Comparison of ENCODE assay signal across 8 mouse cellular contexts in the genomic region with DNA sequence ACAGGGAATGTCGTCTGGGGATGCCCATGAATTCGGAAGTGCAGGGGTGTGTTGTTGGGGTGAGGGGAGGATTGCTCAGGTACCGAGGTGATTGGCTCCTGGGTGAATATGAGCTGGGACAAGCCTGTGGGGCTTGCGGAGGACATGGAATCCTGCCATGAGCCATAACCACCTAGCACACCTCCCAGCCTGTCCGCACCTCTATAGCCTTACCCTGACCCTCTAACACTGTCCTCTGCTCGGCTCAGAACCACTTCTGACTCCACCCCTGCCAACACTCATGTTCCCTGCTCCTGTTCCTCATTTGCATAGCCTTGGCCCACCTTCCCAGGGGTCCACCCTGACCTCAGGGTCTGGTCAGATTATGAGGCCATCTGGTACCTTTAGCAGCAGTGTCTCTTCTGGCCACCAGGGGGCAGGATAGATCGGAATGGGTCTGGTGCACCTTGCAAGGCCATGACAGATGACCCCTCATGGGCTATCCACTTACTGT. TPM values are rescaled to one million over a fixed set of nuclear protein-coding genes. Genes with fewer than 3 reads are reported as not detected.
DNase-seq lines count a peak whose midpoint lies in the region; ATAC-seq and TF ChIP-seq lines count a peak whose summit lies in the region.

No protein-coding gene starts in this region.

- no peak overlapping the region for H3K9ac ChIP-seq in liver, postnatal 0 days (replicated peaks)

- H3K4me1 ChIP-seq in thymus, adult 2 months (replicated peaks; ENCODE audit: control insufficient read depth, insufficient read depth, low read length) = no peaks in the 10 kb centered on the region
- no peaks in the 10 kb centered on the region for H3K4me1 ChIP-seq in embryonic fibroblast, embryonic 13.5 days (ENCODE audit: control insufficient read depth, insufficient read depth, low read length)
- no peaks in the 10 kb centered on the region for H3K4me1 ChIP-seq in liver, postnatal 0 days (ENCODE audit: insufficient read depth)

- ATAC-seq in liver, postnatal 0 days = peak; percentile 35; the same call in 1 of the 2 replicates

- H3K4me3 ChIP-seq in thymus, adult 2 months (ENCODE audit: control insufficient read depth, insufficient read depth, low read length) = no peak overlapping the region
- H3K4me3 ChIP-seq in embryonic fibroblast, embryonic 13.5 days (ENCODE audit: insufficient read depth, low read length) = no peak overlapping the region
- H3K4me3 ChIP-seq in liver, postnatal 0 days (ENCODE audit: low read depth, low read length) = no peak overlapping the region

- no peaks in the 10 kb centered on the region for H3K36me3 ChIP-seq in thymus, adult 2 months (ENCODE audit: control insufficient read depth, insufficient read depth, low read length)
- H3K36me3 ChIP-seq in liver, postnatal 0 days (replicated peaks; ENCODE audit: insufficient read depth, low read length) = no peaks in the 10 kb centered on the region

- WGBS in thymus, adult 2 months = 48% methylated on average over 7 of the region's 7 CpGs
- WGBS in liver, postnatal 0 days (ENCODE audit: insufficient replicate concordance) = 37% methylated on average over 7 of the region's 7 CpGs

- no peak overlapping the region for H3K27ac ChIP-seq in thymus, adult 2 months (ENCODE audit: control insufficient read depth, insufficient read depth, low read length)
- H3K27ac ChIP-seq in embryonic fibroblast, embryonic 13.5 days (ENCODE audit: insufficient read depth, low read length) = no peak overlapping the region
- H3K27ac ChIP-seq in liver, postnatal 0 days (ENCODE audit: low read depth) = no peak overlapping the region

- DNase-seq in cerebellum, adult 18-20 months = peak; percentile 74 to 80
- no peak for DNase-seq in cerebellum, adult 9-10 months
- DNase-seq in thymus, adult 2 months = peak; percentile 25
- DNase-seq in thymus, adult 18-20 months = no peak
- DNase-seq in liver, postnatal 0 days = no peak
- peak; percentile 20 for DNase-seq in thymus, postnatal 25 days
- DNase-seq in ovary, postnatal 14 days (ENCODE audit: low spot score) = no peak

- TF ChIP-seq CTCF in thymus, adult 2 months (IDR thresholded peaks at IDR 0.05; ENCODE audit: borderline replicate concordance, control insufficient read depth, extremely low read depth, insufficient read depth, low read length, poor library complexity) = peak; percentile 88
- TF ChIP-seq CTCF in embryonic fibroblast, embryonic 13.5 days (IDR thresholded peaks at IDR 0.05; ENCODE audit: borderline replicate concordance, insufficient read depth, low read length) = peak; percentile 81
- TF ChIP-seq CTCF in liver, postnatal 0 days (IDR thresholded peaks at IDR 0.05; ENCODE audit: low read depth) = peak; percentile 94

- no peak overlapping the region for H3K4me2 ChIP-seq in liver, postnatal 0 days (ENCODE audit: low read depth, low read length)

- H3K27me3 ChIP-seq in thymus, adult 2 months (ENCODE audit: control insufficient read depth, insufficient read depth, low read length) = no peaks in the 10 kb centered on the region; the same call in 1 of the 2 replicates
- H3K27me3 ChIP-seq in liver, postnatal 0 days (ENCODE audit: insufficient read depth, low read length) = peaks cover 42% of the 10 kb centered on the region

- TF ChIP-seq POLR2A in thymus, adult 2 months (IDR thresholded peaks at IDR 0.05; ENCODE audit: control insufficient read depth, extremely low read depth, insufficient read depth, low read length, poor library complexity) = no peak
- TF ChIP-seq POLR2A in embryonic fibroblast, embryonic 13.5 days (IDR thresholded peaks at IDR 0.05; ENCODE audit: low read depth, low read length) = no peak

- no peaks in the 10 kb centered on the region for H3K9me3 ChIP-seq in liver, postnatal 0 days (ENCODE audit: low read length)

- TF ChIP-seq EP300 in liver, postnatal 0 days (IDR thresholded peaks at IDR 0.05; ENCODE audit: low read depth) = no peak

RNA-seq across cellular contexts. Expression of a gene that starts 18.5 kb away (rescaled TPM):
- 23.5 and 26.1 TPM in 2 replicates for polyA plus RNA-seq in thymus, adult 2 months (2012; rRNA removed)
- 6.8 and 6.9 TPM in 2 replicates for polyA plus RNA-seq in embryonic fibroblast, embryonic 13.5 days (2011; ENCODE audit: insufficient read length, low read depth, missing spikeins)
- polyA plus RNA-seq in liver, postnatal 0 days (2015; fragmentation: Nextera tagmentation; extraction: Ambion mirVana) = 12.8 and 15.6 TPM in 2 replicates

Comparison
In these comparisons a context has a peak if more than half of its experiments do, and no peak if none do; other contexts are left out.
1. DNase-seq: peak in cerebellum, adult 18-20 months (2 of 2), thymus, adult 2 months (single experiment) and thymus, postnatal 25 days (single experiment); none in cerebellum, adult 9-10 months (single experiment), thymus, adult 18-20 months (0 of 2), liver, postnatal 0 days (single experiment) and ovary, postnatal 14 days (single experiment).
2. Peak in every context shown above with its lines, with median percentiles within 50 percentile points of each other: CTCF ChIP-seq.